Mouse (Mus musculus): ENCODE measurements around the gene Ctcf.

The Ctcf gene

DNA sequence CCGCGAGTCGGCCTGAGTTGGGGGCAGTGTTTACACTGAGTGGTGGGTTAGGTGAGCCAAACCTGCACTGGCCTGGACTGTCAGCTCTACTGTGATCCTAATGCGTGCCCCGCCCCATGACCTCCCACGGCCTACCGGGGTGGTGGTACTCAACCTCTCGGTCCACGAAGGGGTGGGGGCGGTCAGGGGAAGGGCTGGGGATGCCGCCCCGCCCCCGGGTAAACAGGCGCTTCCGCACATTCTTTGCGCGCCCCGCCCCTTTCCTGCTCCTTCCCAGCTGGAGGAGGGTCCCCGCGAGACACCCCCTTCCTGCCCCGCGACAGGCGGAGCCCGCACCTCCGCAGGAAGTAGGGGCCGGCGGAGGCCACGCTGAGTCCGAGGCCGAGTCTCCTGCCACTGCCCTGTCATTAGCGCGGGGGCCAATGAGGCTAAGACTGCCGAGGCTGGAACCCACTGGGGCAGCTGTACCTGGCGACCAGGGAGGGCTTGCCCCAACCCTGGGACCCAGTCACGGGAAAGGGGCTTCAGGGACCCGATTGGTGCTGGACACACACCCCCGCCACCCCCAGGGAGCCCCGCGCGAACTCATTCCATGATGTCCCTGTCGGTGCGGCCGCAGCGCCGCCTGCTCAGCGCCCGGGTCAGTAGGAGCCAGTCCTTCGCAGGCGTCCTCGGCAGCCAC lies 22.4 kb upstream of the Ctcf start:
- in situ Hi-C loops (cut with MboI; ENCODE audit: low pct_unique_long_range_greater_than_20kb in 1 of 2, low sequenced_read_pairs in 2 of 2, unreplicated experiment in 1 of 2), result no loop called here

- in situ Hi-C loops (cut with MboI; ENCODE audit: low pct_unique_long_range_greater_than_20kb in 1 of 2, low sequenced_read_pairs in 2 of 2, unreplicated experiment in 1 of 2), result no loop called here
These were observed 20.4 kb upstream of the Ctcf start for GRCm38 (mm10) chr8:105615942-105616341.

DNA sequence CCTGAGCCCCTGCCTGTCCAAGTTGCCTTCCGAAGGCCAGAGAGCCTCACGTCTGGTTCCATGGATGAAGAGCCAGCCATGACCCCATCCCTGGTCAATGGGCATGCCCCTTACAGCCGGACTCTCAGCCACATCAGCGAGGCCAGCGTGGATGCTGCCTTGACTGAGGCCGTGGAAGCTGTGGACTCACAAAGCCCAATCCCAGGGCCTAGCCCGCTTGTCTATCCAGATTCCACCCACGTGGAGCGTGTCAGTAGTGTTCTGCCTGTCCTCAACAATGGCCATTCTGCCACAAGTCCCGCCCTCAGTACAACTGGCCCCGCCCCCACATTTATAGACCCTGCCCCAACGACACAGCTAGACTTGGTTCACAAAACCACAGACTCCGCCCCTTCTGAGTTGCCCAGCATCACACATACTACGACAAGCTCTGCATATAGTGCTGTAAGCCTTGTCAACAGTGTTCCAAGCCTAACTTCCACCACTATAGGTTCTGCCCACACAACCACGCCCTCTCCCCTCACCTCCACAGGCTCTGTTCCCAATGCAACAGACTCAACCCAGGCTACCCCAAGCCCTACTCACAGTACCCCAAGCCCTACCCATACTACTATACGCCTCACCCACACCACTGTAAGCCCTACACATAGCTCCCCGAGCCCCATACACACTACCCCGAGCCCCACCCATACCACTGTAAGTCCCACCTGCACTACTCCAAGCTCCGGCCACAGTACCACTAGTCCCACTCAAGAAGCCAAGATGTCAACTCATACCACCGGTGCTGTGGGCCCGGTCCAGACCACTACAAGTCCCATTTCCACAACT lies 18.7 kb upstream of the Ctcf start:
- in situ Hi-C loops (cut with MboI; ENCODE audit: low pct_unique_long_range_greater_than_20kb in 1 of 2, low sequenced_read_pairs in 2 of 2, unreplicated experiment in 1 of 2), result no loop called here

- in situ Hi-C loops (cut with MboI; ENCODE audit: low pct_unique_long_range_greater_than_20kb in 1 of 2, low sequenced_read_pairs in 2 of 2, unreplicated experiment in 1 of 2), result no loop called here
These were observed 18.1 kb upstream of the Ctcf start for GRCm38 (mm10) chr8:105618279-105618634.

GRCm38 (mm10) chr8:105618892-105619591 lies 17.3 kb upstream of the Ctcf start:
- in situ Hi-C loops (cut with MboI; ENCODE audit: low pct_unique_long_range_greater_than_20kb in 1 of 2, low sequenced_read_pairs in 2 of 2, unreplicated experiment in 1 of 2), result no loop called here

- in situ Hi-C loops (cut with MboI; ENCODE audit: low pct_unique_long_range_greater_than_20kb in 1 of 2, low sequenced_read_pairs in 2 of 2, unreplicated experiment in 1 of 2), result no loop called here
These were observed 16.2 kb upstream of the Ctcf start for GRCm38 (mm10) chr8:105620211-105620610.

GRCm38 (mm10) chr8:105620946-105621720 lies 15.2 kb upstream of the Ctcf start:
- in situ Hi-C loops (cut with MboI; ENCODE audit: low pct_unique_long_range_greater_than_20kb in 1 of 2, low sequenced_read_pairs in 2 of 2, unreplicated experiment in 1 of 2), result no loop called here

- in situ Hi-C loops (cut with MboI; ENCODE audit: low pct_unique_long_range_greater_than_20kb in 1 of 2, low sequenced_read_pairs in 2 of 2, unreplicated experiment in 1 of 2), result no loop called here
These were observed 14.5 kb upstream of the Ctcf start for GRCm38 (mm10) chr8:105621841-105622240.

DNA sequence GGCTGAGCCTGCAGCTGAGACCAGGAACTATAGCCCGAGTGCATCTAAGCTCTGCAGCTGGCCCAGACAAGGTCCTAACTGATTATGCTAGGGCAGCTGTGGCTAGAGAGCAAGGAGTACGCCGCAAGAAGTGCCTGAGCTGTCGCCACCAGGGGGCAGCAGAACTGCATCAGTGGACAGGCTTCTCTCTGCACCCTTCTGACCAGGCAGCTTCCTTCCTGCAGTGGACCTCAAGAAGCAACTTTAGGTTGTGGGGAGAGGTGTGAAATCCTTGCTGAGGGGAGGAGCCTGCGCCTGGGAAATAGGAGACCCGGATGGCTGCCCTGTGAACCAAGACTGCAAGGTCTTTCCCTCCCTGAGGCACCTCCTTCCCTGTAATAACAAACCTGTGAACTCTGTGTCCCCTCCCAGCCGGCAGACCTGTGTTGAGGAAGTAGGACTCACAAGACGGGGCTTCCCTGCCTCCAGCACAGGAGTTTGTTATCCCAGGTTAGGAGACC lies 13.9 kb upstream of the Ctcf start:
- in situ Hi-C loops (cut with MboI; ENCODE audit: low pct_unique_long_range_greater_than_20kb in 1 of 2, low sequenced_read_pairs in 2 of 2, unreplicated experiment in 1 of 2), result no loop called here

- in situ Hi-C loops (cut with MboI; ENCODE audit: low pct_unique_long_range_greater_than_20kb in 1 of 2, low sequenced_read_pairs in 2 of 2, unreplicated experiment in 1 of 2), result no loop called here
These were observed 13.2 kb upstream of the Ctcf start for GRCm38 (mm10) chr8:105623118-105623517.

GRCm38 (mm10) chr8:105623679-105624245 lies 12.6 kb upstream of the Ctcf start:
- in situ Hi-C loops (cut with MboI; ENCODE audit: low pct_unique_long_range_greater_than_20kb in 1 of 2, low sequenced_read_pairs in 2 of 2, unreplicated experiment in 1 of 2), result no loop called here

- in situ Hi-C loops (cut with MboI; ENCODE audit: low pct_unique_long_range_greater_than_20kb in 1 of 2, low sequenced_read_pairs in 2 of 2, unreplicated experiment in 1 of 2), result no loop called here
These were observed 12.0 kb upstream of the Ctcf start for GRCm38 (mm10) chr8:105624401-105624800.

DNA sequence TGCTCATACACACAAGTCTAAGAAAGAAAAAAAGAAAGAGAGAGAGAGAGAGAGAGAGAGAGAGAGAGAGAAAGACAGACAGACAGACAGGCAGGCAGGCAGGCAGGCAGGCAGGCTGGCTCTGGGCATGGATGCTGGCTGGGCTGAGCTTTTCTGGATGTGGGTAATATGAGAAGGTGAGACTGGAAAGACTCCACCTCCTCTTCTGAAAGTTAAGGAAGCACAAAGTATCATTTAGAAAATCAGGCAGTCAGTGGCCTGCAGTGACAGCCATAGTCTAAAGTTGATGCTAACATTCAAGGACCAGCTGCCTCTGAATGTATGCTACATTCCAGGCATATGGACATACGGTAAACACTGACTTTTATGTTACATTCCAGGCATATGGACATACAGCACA lies 11.5 kb upstream of the Ctcf start:
- in situ Hi-C loops (cut with MboI; ENCODE audit: low pct_unique_long_range_greater_than_20kb in 1 of 2, low sequenced_read_pairs in 2 of 2, unreplicated experiment in 1 of 2), result no loop called here

DNA sequence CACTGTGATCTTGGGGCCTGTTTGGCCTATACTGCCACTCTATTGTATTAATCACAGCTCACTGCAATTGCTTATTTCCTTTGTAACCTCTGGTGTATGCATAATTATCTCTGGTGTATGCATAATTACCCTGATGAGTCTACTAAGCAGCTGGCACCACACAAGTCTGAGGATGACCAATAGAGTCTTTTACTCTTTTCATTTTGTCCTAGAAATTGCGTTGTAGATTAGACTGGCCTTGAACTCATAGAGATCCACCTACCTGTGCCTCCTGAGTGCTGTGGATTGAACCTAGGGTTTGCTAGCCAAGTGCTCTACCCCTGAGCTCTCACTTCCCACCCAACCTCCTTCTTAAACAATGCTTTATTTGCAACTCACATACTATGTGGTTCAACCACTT lies 10.3 kb upstream of the Ctcf start:
- in situ Hi-C loops (cut with MboI; ENCODE audit: low pct_unique_long_range_greater_than_20kb in 1 of 2, low sequenced_read_pairs in 2 of 2, unreplicated experiment in 1 of 2), result no loop called here

GRCm38 (mm10) chr8:105629337-105629736 lies 7.0 kb upstream of the Ctcf start:
- in situ Hi-C loops (cut with MboI; ENCODE audit: low pct_unique_long_range_greater_than_20kb in 1 of 2, low sequenced_read_pairs in 2 of 2, unreplicated experiment in 1 of 2), result no loop called here

- in situ Hi-C loops (cut with MboI; ENCODE audit: low pct_unique_long_range_greater_than_20kb in 1 of 2, low sequenced_read_pairs in 2 of 2, unreplicated experiment in 1 of 2), result no loop called here
These were observed 1.5 kb upstream of the Ctcf start for GRCm38 (mm10) chr8:105634771-105635458.

- in situ Hi-C loops (cut with MboI; ENCODE audit: low pct_unique_long_range_greater_than_20kb in 1 of 2, low sequenced_read_pairs in 2 of 2, unreplicated experiment in 1 of 2), result no loop called here
These were observed 887 bp upstream of the Ctcf start for GRCm38 (mm10) chr8:105635481-105635880.

Measured in mouse embryonic stem cell (cell line).